Mouse (Mus musculus) layer of hippocampus, postnatal 36 days (tissue): Measurements from ENCODE around the gene Irf4. TPM values are rescaled to one million over a fixed set of nuclear protein-coding genes. Genes with fewer than 3 reads are reported as not detected.

ENCODE experiments used
- DNase-seq, 2 experiments: peaks; one replicate each; pipeline ENCODE4 v3.0.0; 2022
- total RNA-seq, 2 experiments: library from RNA; stranded (reverse); gene quantifications; 2 replicates each; pipeline ENCODE4 v1.2.3; 2021

Irf4 gene
- total RNA-seq, result under 1 TPM; 0.12 to 0.48 TPM

DNA sequence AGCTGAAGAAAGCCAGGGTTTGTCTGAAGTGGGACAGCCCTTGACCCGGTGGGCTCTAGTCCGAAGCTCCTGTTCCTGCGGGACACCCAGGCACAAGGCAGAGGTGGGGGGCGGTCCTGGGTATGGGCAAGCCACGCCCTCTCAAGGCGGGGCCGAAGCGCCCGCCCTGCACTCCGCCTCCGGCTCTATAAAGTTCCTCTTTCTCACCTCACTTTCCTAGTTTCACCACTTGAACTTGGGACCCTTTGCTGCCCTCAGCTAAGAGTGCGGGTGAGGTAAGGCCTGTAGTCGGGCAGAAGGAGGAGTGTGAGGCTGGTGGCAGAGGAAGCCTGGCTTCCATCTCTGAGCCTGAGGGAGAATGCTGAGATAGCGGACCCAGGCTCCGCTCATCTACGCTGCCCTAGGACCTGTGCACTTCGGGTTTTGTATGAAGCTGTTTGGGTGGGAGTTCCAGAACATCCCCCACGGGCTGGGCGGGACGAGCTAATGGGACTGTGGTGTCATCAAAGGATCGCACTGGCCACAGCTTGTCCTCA, at the start of gene Irf4:
TSS of gene Irf4 (plus strand) at position 206 of the 536 bp plus-strand sequence.
- peak; percentile 9 to 14 for DNase-seq

DNA sequence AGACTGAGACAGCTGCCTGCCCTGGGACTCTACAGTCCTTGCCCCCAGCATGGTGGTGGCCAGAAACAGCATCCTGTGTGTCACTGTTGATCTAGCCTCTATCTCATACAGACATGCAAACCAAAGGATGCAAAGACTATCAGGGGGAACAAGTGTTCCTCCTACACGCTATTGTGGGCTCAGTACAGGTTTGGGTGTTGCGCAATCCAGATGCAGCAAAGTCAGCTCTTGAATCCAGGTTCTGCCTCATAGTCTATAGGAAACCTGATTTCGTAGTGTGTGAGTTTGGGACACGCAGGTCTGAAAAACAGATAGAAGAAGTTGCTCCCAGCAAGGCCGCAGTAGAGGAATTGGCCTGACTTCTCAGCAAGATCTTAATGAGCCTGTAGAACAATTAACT, 46.3 kb upstream of the Irf4 start:
- no peak for DNase-seq

DNA sequence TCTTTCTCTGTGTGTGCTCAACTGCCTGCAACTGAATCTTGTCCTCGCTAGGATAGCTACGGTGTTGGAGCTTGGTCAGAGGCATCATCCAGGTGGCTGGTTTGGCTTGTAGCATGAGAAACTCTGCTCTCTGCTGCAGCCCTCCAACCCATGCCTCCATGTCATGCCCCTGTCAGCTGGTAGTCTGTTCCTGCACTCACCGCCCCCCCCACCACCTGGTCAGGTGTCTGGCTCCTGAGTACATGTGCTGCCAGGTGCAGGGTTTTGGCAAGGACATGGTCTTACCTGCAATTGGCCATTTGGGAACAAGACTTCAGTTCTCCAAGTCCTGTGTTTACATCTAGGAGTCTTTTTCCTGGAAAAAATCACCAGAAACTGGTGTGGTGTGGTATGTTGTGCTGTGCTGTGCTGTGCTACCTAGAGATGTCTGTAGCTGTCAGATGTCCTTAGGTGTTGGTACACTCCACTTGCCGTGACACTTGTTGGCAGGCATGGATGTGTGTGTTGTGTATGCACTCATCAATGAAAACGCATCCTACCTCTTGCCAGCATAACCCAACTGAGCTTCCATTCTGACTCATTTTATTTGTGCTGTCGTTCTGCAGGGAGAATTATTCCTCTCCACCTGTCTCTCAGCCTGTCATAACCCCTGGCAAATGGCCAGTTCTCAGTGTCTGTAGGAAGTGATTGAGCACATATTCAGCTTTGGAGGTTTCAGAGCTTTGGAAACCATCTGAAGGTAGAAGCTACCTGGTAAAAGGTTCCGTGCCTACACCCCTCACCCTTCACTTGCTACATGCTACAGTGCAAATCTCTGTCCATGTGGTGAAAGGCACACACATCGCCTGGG, 44.6 kb upstream of the Irf4 start:
- no peak for DNase-seq

DNA sequence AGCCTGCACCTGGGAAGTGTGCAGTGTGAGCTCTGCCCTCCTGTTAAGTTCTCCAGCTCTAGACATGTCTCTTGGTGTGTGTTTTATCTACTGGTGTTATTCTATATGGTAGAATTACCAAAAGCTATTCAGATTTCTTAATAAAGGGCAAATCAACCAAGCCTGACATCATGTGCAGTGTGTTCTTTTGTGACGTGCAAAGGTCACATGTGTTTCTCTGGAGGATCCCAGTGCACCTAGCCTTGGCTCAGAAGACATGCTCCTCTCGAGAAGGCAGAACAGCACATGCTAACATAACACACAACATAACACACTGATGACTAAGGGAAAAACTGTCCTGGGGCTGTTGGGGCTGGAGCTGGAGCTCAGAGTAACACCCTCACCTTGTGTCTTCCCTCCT, 38.0 kb upstream of the Irf4 start:
- no peak for DNase-seq

DNA sequence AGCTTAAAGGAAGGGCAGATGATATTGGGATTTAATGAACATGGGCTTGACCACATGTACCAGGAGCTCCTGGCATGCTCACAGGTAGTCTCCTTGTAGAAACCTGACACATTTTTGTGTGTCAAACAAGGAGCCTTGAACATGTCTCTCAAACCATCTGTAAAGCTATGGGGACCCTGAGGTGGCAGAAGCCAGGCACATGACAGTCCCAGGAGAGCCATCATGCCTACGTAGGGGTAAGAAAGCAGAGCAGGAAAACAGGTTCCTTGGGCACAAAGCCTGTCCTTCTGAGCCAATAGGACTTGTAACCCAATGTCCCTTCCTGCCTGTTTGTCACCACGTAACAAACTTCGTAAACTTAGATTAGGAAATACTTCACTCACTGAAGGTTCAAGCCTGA, 37.3 kb upstream of the Irf4 start:
- DNase-seq, result no peak

DNA sequence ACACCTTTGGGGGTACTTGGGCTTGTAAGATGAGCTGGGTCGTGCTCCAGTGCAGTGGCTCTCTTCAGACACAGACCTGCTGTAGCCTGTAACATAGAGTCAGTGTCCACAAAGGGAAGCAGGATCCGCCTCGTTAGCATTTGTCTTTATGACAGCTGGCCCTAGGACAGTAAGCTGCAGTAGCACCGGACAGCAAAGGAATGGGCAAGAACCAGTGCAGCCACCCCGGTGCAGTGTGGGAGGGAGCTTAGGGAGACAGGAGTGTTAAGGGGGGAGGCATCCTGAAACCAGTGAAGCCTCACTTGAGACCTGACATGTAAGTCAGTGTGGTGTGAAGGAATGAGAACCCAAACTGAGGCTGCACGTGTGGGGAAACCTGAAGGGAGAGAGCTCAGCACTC, 36.7 kb upstream of the Irf4 start:
- DNase-seq, result no peak

DNA sequence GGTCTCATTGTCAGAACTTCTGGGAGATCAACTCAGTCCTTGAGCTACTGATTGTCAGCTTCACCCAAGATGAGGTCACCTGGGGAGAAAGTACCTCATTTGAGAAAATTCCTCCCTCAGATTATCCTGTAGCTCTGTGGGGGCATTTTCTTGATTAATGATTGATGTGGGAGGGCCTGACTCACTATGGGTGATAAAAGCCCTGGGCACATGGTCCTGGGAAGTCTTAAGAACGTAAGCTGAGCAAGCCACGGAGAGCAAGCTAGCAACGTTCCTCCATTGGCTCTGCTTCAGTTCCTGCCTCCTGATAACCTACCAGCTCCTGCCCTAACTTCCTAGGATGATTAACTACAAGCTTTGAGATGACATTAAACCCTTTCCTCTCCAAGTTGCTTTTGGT, 35.4 kb upstream of the Irf4 start:
- no peak for DNase-seq

DNA sequence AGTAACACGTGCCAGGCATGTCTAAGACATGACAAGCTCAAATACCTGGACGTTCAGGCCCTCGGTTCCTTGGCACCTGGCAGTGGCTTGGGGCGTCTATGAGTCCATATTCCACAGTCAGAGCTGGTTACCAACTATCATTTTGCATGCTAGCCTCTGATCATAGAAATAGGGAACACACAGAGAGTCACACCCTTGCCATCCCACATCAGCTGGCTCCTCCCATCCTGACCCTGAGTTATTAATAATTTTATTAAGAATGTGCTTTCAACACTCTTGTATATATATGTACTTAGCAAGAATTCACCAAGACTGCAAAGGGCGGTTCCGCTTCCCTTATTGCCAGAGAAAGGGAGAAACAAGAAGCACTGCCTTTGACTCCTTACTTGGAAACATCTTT, 34.5 kb upstream of the Irf4 start:
- no peak for DNase-seq

DNA sequence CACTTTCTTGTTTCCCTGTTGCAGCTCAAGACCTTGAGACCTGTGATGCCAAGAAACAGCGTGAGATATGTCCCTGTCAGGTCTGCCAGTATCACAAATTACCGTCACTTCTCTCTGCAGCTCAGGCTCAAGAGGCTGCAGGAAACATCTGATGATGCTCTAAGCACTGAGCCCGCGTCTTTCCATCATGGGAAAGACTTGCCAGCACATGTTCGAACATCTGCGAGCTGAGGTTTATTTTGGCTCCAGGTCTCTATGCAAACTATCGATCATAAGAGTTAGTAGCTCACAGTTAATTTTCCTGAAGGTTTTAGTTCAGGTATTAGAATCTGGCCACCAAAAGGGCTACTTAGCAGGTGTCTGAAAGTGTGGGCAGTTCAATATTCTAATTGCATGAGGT, 34.0 kb upstream of the Irf4 start:
- DNase-seq, result no peak

DNA sequence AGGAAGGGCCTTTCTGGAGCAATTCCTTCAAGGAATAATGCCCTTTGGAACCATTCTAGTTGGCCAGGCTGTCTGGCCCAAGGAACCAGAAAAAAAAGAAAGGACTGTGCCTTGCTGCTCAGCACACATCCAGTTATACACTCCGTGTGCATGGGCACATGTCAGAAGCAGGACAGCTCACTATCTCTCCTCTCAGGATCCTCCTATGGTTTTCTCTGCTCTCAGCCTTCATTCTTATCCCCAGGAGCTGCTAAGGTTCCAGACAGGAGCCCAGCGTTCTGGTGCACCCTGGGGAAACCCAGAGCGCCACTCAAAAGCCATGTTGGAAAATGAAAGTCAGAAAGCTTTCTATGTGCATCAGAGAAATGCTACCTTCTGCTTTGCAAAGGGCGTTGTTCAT, 33.5 kb upstream of the Irf4 start:
- no peak for DNase-seq

DNA sequence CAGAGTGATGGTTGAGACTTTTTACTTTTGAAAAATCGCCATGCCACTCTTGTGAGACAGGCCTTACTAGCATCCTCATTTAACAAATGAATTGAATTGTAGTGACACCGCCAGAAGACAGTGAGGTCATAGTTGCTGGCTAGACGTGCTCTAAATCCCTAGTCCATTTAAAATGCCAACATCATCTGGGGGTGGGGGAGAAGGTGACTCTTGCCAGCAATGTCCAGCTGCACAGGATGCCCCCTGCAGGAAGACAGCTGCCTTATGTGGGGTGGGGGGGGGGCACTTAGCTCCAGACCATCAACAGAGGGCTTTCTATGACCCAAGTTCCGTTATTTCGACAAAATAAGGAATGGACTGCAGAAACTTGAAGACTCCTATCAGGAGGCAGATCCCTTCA, 32.4 kb upstream of the Irf4 start:
- no peak for DNase-seq

DNA sequence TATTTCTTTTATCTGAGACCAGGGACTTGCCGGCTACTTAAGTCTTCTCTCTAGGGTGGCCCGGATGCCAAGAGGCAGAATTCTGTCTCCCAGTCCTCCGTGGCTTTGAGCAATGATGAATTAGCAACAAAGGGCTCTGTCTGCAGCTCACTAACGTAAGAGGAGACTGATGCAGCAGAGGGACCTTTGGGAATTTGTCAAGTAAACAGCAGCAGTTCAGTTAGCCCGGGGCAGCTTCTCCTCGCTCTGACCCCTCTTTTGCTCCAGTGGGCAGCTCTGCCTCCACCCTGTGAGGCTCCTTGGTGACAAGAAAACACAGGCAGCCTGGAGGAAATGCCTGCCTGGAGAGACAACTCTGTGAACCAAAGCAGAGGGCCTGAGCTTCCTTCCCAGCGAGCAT, 26.4 kb upstream of the Irf4 start:
- no peak for DNase-seq

DNA sequence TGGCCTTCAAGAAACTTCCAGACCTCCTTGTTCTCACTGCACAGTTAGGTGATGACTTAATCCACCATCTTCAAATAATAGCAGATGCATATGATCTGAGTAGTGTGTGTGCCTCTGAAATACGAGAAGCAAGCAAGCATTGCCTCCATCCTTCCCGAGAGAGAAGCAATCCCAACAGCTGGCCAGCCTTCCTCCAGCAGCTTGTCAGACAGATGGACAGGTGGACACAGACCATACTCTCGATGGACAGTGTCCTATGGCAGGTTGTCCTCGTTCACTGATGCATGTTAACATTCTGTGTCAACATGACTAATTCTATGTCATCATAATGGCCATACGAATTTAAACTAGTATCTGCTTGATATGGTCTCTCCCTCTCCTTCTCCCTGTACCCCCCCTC, 25.8 kb upstream of the Irf4 start:
- no peak for DNase-seq

DNA sequence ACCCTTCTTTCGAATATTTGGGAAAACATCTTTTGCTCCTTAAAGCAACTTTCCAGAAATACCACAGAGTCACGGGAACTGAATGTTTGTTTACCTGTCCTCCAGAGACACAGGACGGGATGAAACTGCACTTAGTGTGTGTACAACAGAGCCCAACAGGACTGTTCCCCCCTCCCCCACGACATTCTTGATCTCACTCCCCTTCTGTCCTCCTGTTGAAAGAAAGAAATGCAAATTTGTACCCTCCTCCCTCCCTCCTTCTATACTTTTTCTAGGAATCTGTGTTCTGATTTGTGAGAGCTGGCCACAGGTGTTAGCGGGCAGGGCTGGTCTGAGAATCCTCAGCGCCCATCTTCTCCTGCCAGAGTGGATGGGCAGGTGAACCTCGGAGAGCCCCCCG, 25.2 kb upstream of the Irf4 start:
- DNase-seq, result no peak

DNA sequence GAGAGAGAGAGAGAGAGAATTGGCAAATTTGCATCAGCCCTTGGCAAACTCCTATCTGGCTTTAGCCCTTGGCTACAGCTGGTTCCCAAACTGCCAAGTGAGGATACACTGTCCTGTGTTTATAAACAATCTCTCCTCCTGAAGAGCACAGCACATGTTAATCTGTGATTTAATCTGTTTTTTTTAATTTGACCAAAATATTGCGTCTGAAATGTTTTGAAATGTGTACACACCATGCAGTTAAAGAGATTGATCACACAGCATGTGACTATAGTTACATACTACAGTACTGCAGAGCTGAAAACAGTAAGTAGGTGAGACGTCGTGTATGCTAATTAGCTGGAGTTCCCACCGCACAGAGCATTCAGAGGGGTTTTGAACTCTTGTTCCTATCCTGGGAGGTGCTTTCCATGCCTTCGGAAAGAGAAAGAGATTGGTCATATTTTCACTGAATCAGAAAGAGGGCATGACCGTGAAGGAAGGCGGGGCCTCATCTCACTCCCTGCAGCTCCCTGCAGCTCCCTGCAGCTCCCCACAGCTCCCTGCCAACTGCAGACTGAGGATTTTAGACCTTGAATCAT, 24.2 kb upstream of the Irf4 start:
- no peak for DNase-seq

DNA sequence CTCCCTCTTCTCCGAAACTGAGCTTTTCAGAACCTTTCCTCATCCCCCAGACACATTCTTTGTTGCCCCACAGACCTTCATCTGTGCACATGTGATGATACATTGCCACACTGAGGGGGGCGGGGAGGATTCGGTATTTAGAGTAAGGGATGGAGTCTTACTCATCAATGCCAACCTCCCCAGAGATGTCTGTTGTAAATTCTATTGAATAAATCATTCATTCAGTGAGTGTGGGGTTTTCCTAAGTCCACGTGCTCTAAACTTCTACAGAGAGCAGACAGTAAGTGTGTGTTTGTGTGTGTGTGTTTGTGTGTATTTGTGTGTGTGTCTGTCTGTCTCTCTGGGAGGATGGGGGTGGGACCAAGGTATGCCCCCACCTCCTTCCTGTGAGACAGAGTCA, 22.1 kb upstream of the Irf4 start:
- no peak for DNase-seq

DNA sequence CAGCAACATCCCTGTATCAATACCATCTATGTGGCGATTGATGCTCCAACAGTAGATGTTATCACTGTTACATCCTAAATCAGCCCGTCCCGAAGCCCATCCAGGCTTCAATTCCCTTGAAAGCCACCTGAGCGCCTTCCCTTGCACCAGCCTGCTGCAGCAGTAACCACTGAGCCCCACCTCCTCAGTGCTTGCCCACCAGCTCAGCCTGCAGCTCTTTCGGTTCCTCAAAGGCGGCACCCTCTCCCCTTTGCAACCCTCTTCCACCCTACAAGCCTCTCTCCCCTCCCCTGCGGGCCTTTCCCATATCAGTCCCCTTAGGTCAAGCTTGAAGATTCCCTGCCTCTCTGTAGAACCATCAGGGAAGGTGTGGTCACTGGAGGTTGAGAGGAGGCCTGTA, 20.9 kb upstream of the Irf4 start:
- DNase-seq, result no peak

DNA sequence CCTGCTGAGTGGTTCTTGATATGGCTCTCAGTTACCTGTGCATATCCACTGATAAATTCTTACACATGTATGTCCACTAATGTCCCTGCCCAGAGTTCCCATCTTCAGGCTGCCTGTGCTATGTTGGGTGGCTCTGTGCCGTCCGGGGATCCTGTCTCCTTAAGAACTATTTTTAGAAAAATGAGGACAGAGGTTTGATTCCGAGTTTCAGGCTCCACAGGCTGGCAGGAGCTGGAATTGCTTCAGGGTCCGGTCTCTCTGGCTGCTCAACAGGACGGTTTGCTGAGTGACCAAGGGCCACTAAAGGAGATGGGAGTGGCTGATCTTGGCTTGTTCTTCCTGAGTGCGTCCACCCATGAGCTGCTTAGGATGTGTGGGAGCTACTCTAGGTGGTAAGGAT, 19.8 kb upstream of the Irf4 start:
- no peak for DNase-seq

DNA sequence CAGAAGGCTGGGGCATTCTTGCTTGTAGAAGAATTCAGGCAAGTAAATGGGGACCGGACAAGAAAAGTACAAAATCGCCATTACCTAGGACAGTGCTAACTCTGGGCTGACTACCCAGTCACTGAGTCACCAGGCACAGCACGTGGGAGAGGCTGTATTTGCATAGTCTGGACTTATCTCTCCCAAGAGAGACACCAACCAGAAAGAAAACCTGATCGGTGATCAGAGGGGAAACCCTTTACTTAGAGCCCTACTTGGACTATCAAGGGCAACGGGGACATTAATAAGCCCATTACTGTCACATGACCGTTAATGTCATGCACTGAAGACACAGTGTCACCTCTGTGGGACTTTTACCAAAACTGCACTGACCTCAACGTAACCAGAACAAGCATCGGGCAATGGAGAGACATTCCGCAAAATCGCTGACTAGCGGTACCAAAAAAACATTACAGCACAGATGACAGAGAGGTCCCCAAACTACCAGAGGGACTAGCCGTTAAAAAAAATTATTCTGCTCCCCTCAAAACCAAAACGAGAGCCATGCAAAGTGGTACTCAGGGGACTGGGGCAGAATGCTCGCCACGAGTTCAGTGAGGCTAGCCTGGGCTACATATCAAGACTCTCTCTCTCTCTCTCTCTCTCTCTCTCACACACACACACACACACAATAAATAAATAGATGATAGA, 18.8 kb upstream of the Irf4 start:
- DNase-seq, result no peak

DNA sequence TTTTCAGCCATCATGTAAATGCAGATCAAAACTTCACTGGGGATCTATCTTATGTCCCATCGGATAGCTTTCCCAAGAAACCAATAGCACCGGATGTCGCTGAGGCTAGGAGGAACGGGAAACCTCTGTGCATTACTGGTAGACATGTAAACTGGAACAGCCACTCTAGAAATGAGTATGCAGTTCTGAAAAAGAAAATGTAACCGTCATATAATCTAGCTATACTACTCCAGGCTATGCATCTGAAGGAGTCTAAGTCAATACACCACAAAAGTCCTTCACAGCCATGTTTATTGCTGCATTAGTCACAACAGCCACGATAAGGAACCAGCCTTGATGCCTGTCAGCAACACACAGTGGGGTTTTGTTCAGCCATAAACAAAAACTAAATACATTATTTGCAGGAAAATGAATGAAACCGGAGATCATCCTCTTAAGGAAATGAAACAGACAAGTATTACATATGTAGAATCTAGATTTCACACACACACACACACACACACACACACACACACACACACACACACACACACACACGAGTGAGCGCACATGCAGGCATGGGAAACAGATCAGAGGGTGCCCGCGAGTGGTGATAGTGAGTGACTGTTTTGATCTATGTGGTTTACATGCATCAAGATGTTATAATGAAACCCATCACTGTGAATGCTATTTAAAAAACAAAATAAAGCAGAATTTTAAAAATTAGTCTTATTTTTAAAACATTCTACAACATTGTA, 16.1 kb upstream of the Irf4 start:
- DNase-seq, result no peak

DNA sequence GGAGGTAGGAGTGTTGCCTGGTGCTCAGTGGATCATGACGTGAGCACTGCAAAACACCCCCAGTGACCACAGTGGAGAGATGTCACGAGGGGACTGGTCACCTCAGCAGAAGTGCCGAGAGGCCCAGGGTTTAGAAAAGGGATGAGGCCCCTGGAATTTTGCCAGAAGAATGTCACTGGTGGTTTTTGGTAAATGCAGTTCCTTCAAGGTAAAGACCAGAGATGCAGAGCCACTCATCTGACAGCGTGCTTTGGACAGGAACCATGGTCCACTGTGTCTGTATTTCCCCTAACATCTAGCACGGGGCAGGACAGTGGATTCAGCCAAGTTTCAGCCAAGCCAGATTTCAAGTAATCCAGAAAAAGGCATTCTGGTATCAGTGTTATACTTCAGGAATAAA, 12.3 kb upstream of the Irf4 start:
- DNase-seq, result no peak

DNA sequence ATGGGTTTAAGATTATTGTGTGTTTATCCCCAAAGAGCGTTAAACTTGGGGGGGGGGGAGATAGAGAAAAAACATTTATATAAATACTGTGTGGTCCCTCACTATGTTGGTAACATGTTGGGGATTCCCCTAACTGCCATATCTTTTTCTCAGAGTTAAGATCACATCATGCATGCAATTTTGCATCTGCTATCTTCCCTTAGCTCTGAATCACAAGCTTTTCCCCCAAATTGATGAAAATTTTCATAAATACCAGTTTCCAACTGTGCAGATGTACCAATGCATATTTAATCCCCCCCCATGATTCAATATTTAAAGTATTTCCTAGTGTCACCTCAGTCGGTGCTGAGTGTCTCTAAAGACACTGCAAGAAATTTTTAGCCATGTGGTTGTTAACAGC, 11.8 kb upstream of the Irf4 start:
- DNase-seq, result no peak

DNA sequence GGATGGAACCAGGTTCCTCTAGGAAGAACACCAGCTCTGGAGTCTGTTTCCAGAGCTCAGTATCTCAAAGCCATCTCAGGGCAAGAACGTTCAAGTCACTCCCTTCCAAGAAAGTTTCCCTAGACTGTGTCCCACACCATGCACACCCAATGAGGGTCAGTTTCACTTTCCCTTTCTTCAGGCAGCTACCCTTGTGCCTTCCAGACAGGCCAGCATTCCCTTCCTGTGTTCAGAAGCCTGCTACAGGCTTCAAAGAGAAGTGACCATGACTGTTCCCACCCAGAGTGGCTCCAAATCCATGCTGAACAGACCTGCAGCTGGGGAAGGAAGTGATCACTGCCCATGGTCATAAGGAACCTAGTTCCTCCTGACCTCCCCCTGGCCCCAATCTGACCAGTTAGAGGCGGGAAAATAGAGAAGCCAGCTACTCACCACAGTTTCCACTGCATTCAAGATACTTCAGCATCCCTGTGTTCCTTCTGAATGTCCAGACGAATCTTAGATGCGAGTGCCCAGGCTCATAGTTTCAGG, 10.7 kb upstream of the Irf4 start:
- DNase-seq, result no peak
